Mouse (Mus musculus) testis, adult 2 months (tissue): Measurements from ENCODE around the gene Vmn1r21. TPM values are rescaled to one million over a fixed set of nuclear protein-coding genes. Genes with fewer than 3 reads are reported as not detected.
A peak's percentile ranks its signal among the peaks of the same experiment; 100 is the strongest.
"Not testable (repeated sequence)": the region's sequence is repeated elsewhere in the genome, so short reads cannot be mapped to it uniquely, and the experiment has no call there.

Experiments used
- H3K27ac ChIP-seq: fragments of 200-500 bp; 2 replicates; pipeline ENCODE4 v1.5.1; 2012; ENCODE audit warnings: low read depth, low read length; ENCODE audit not compliant: control insufficient read depth, insufficient read depth
- H3K27me3 ChIP-seq: fragments of 200-500 bp; 2 replicates; pipeline ENCODE4 v1.6.1; 2012; ENCODE audit warnings: mild to moderate bottlenecking, low read length, moderate library complexity; ENCODE audit not compliant: control insufficient read depth, insufficient read depth
- H3K36me3 ChIP-seq: fragments of 200-500 bp; 2 replicates; pipeline ENCODE4 v1.6.1; 2012; ENCODE audit warnings: mild to moderate bottlenecking, low read length; ENCODE audit not compliant: control insufficient read depth, insufficient read depth
- H3K4me1 ChIP-seq: fragments of 200-500 bp; 2 replicates; pipeline ENCODE4 v1.6.1; 2012; ENCODE audit warnings: low read length; ENCODE audit not compliant: control insufficient read depth, insufficient read depth
- H3K4me3 ChIP-seq: fragments of 200-500 bp; 2 replicates; pipeline ENCODE4 v1.5.1; 2012; ENCODE audit warnings: low read depth, mild to moderate bottlenecking, low read length, moderate library complexity, mixed read lengths; ENCODE audit not compliant: control insufficient read depth
- CTCF ChIP-seq: fragments of 200-500 bp; IDR thresholded peaks from 2 replicates; pipeline ENCODE4 v1.5.1; 2012; ENCODE audit warnings: low read depth, mild to moderate bottlenecking, inconsistent platforms, low read length, moderate library complexity; ENCODE audit not compliant: control insufficient read depth, insufficient read depth, insufficient replicate concordance
- POLR2A ChIP-seq: fragments of 200-500 bp; IDR thresholded peaks from 2 replicates; pipeline ENCODE4 v1.6.1; 2012; ENCODE audit warnings: low read depth, mild to moderate bottlenecking, inconsistent platforms, low read length, moderate library complexity; ENCODE audit not compliant: control insufficient read depth
- polyA plus RNA-seq: library from polyadenylated mRNA; depleted of rRNA; stranded (reverse); fragments of >200 nt; gene quantifications from 2 replicates; pipeline ENCODE4 v1.2.3, GENCODE M21; 2012; rRNA removed

Vmn1r21 gene
- polyA plus RNA-seq = 0.14 and 0.36 TPM in 2 replicates

DNA sequence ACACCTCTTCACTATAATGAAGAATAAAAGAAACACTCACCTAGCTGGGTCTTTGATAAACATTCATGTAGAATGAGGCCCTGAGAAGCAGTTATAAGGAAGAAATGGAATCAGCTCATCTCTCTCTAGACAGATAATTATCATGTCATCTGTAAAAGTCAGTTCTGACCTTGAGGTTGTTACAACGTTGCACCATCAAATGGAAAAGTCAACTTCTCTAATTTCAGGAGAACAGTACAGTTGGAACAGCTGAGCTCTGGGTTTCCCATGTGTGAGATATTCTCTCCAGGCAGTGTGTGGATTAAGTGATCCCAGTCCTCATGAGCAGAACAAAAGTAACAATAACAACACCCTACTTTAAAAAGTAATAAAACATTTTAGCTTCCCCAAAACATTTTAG is at the start of gene Vmn1r21:
Gene Vmn1r21 (minus strand): TSS at position 58 of the 400 bp plus-strand sequence.
- Histone ChIP-seq H3K36me3 (no peaks in the 10 kb centered on the region), H3K4me1 (no peaks in the 10 kb centered on the region), H3K27ac (no peak within 1 kb of the TSS), H3K27me3 (no peaks in the 10 kb centered on the region), H3K4me3 (no peak within 1 kb of the TSS)
- TF ChIP-seq CTCF = no peak
- no peak for TF ChIP-seq POLR2A

DNA sequence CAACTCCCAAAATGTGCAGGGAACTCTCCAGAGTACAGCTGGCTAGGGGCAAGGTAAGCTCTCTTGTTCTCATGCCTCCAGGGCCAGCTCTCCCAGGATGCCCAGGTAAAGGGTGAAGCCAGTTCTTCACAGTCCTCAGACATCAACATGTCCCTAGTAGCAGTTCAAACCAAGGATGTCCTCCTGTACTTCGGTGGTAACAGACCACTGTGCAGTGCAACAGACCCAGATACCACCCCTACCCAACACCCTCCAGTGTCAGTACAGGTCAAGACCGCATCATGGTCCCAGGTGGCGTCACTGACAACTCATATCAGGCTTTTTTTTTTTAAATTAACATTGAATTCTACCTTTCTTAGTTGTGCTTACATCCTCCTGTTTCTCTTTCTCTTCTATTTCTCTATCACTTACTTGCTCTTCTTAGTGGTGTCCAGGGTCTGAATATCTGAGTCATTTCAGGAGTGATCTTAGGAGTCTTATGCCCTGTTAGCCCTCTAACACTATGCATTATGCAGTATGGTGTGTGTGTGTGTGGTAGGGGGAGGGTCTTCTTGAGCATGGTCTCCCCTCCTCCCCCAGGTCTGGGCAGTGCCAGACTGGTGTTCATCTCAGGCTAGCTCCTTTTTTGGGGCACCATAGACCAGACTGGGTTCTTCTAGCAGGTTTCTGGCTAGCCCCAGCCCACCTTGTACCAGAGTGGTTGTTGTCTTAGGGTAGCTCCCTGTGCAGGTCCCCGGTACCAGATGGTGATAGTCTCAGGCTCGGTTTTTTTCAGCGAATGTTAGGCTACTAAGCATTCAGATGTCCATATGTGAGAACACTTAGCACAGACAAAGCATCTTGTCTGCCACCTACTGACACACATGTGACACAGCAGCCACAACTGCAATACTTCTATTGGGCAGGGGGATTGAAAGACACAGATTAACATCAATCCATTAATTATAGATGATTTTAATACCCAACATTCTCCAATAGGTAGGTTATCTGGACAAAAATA is 9.2 kb upstream of the Vmn1r21 start:
- Histone ChIP-seq H3K4me3 (no peak overlapping the region), H3K36me3 (no peaks in the 10 kb centered on the region), H3K27me3 (no peaks in the 10 kb centered on the region), H3K27ac (no peak overlapping the region), H3K4me1 (no peaks in the 10 kb centered on the region)
- TF ChIP-seq POLR2A (no peak), CTCF (no peak; the same call in 1 of the 2 replicates)

DNA sequence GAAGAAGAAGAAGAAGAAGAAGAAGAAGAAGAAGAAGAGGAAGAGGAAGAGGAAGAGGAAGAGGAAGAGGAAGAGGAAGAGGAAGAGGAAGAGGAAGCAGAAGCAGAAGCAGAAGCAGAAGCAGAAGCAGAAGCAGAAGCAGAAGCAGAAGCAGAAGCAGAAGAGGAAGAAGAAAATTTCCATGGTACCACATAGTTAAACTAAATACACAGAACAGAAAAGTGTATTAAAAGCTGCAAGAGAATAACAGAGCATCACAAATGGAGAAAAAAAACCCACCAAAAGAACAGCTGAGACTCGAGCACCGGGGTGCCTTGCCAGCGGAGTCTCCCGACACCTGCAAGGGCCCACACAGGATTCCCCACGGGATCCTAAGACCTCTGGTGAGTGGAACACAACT is 1.0 kb upstream of the Vmn1r21 start:
- not testable (repeated sequence) for H3K4me3 ChIP-seq, H3K36me3 ChIP-seq, H3K27me3 ChIP-seq, H3K4me1 ChIP-seq, H3K27ac ChIP-seq

DNA sequence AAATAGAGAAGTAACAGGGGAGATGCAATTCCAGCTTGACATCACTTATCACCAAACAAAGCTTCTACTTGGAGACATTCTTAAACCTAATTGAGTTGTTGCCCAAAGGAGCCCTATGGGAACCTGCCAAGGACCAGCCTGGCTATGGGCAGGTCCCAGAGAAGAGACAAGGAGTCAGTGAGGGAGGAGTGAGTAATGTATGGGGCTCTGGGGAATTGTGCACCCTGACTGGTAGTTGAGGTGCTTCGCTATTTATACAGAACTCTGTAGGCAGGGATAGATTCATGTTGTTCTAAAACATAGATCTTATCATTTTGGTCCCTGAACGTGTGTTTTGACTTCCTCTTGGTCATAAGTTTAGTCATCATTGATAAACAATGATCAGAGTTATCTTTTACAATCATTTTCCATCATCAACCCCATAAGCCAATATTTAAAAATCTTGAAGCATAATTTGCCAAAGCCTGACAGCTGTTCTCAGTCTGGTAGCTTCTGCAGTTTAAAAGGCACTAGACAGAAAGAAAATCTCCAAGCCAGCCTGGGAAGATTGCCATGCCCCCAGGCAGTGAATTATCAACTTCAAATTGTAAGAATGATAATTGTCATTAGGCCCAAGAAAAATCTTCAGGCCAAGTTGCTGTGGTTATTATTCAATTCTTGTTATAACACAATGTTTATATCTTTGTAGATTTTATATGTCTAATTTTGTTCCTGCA is 10.3 kb downstream of the Vmn1r21 start:
- Histone ChIP-seq H3K4me1 (no peaks in the 10 kb centered on the region), H3K27me3 (no peaks in the 10 kb centered on the region), H3K36me3 (no peaks in the 10 kb centered on the region), H3K4me3 (no peak overlapping the region), H3K27ac (no peak overlapping the region)
- no peak for TF ChIP-seq POLR2A
- no peak for TF ChIP-seq CTCF

DNA sequence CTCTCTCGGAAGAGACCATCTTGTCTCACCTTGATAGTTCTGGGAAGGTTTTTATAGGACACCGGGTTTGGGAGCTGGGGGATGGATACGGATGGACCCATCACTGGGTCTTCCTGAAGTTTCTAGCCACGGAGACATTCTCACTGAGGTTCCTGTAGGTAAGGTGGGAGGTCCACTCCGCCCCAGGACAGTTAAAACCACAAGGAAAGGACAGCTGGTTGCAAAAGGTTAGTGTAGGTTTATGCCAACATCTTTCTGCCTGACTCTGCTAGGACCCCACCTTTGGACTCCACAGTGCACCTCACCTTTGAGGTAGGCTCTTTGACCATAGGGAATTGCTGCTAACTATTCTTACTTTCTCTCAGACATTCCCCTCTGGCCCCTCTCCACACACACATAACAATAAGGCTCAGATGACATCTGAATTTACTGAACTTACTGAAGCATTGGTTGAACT is 24.9 kb downstream of the Vmn1r21 start:
- Histone ChIP-seq H3K4me3 (peak overlapping the region; percentile 88), H3K27ac (no peak overlapping the region), H3K4me1 (peaks cover 8% of the 10 kb centered on the region), H3K27me3 (no peaks in the 10 kb centered on the region), H3K36me3 (no peaks in the 10 kb centered on the region)
- TF ChIP-seq CTCF (no peak), POLR2A (no peak)

DNA sequence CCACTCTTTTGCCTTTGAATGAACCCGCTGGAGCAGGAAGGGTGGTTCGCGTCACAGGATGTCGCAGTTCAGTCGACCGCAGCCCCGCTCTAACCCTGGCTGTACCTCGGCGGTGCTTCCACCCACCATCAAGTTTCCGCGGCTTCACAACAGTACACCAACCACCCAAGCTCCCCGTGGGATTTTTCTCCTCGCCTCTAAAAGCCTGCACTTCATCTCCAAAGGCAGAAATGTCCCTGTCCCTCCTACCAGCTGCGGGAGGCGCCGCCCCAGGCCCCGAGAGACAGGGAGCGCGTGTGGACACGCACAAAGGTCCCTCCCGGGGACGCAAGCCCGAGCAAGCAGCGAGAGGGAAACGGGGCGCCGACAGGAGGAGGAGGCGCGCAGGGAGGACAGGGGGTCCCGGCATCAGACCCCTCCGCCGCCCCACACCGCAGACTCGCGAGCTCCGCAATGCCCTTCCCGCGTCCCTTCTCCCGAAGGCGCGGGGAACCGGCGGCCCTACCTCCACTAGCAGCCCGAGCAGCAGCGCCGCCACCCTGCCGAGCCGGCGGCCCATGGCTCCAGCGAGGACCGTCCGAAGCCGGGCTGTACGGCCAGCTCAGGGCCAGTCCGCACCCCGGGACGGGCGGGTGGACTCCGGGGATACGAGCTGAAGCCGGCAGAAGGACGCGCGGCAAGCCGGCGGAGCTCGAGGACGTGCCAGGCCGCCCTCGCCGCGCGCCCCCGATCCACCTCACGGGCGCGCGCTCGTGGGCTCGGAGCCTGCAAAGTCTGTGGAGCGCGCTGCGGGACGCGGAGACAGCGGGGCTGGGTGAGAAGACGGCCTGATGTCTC is 25.5 kb downstream of the Vmn1r21 start, which contains the start of gene Vopp1:
Gene Vopp1 (minus strand): TSS at position 738 of the 837 bp plus-strand sequence.
- no peak within 1 kb of the TSS for H3K27ac ChIP-seq
- TF ChIP-seq POLR2A (peak; percentile 20; the same call in 1 of the 2 replicates), CTCF (no peak)

More for the DNA sequence above, 25.5 kb downstream of the Vmn1r21 start, which contains the start of gene Vopp1:
- Histone ChIP-seq H3K27me3 (no peaks in the 10 kb centered on the region), H3K4me3 (peak within 1 kb of the TSS; percentile 88), H3K36me3 (no peaks in the 10 kb centered on the region), H3K4me1 (peaks cover 8% of the 10 kb centered on the region)
